Comparison of ENCODE assay signal across 8 mouse cellular contexts in the genomic region with DNA sequence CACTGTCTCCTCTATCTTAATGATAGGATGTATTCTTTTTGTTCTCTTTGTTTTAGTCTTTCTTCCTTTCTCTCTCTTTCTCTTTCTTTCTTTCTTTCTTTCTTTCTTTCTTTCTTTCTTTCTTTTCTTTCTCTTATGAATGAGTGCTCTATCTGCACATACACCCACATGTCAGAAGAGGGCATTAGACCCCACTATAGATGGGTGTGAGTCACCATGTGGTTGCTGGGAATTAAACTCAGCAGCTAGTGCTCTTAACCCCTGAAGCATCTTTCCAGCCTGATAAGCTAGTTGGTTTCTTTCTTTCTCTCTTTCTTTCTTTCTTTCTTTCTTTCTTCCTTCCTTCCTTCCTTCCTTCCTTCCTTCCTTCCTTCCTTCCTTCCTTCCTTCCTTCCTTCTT. TPM values are rescaled to one million over a fixed set of nuclear protein-coding genes. Genes with fewer than 3 reads are reported as not detected.
DNase-seq lines count a peak whose midpoint lies in the region; ATAC-seq and TF ChIP-seq lines count a peak whose summit lies in the region.
"Not testable (repeated sequence)": the region's sequence is repeated elsewhere in the genome, so short reads cannot be mapped to it uniquely, and the experiment has no call there.

No protein-coding gene starts in this region.

- CTCF ChIA-PET in Patski (lab: Charles Lee) = interaction anchor here (0.6 to 1.8 kb wide), 7 partner anchors 10 to 116 kb away, joined by 3 to 6 read pairs (median 3); no protein-coding TSS in a partner anchor

- peak; percentile 45 for TF ChIP-seq RAD21 in MEL (IDR thresholded peaks at IDR 0.05; ENCODE audit: low read depth, low read length)

- POLR2A ChIA-PET in Patski (lab: Charles Lee) = not testable (repeated sequence)

- peaks cover 0 to 11% of the 10 kb centered on the region in 2 experiments; a peak in 3 of 4 replicates for H3K36me3 ChIP-seq in MEL (ENCODE audit: control insufficient read depth in 1 of 2, insufficient read depth in 2 of 2, low read length in 2 of 2)
- H3K36me3 ChIP-seq in heart, adult 2 months (ENCODE audit: control insufficient read depth, insufficient read depth, low read length); liver, postnatal 0 days (replicated peaks; ENCODE audit: insufficient read depth, low read length): not testable (repeated sequence)

- not testable (repeated sequence) for H3K9me3 ChIP-seq in MEL (replicated peaks; ENCODE audit: insufficient read depth, low read length); liver, postnatal 0 days (ENCODE audit: low read length)

- H3K27me3 ChIP-seq in MEL (ENCODE audit: control insufficient read depth in 1 of 2, insufficient read depth in 2 of 2, low read length in 2 of 2); Patski; heart, adult 2 months (ENCODE audit: control insufficient read depth, insufficient read depth, low read length); liver, postnatal 0 days (ENCODE audit: insufficient read depth, low read length): not testable (repeated sequence)

- not testable (repeated sequence) for H3K27ac ChIP-seq in MEL (ENCODE audit: control insufficient read depth, low read depth, low read length); heart, adult 2 months; layer of hippocampus, adult 2 months; liver, postnatal 0 days (ENCODE audit: low read depth)

- H3K9ac ChIP-seq in MEL (ENCODE audit: control insufficient read depth, low read depth, low read length, poor library complexity, severe bottlenecking); heart, adult 2 months (ENCODE audit: low read depth, low read length); liver, postnatal 0 days (replicated peaks): not testable (repeated sequence)

- peaks cover 22% of the 10 kb centered on the region for H3K79me2 ChIP-seq in MEL (ENCODE audit: control insufficient read depth, insufficient read depth, low read length, poor library complexity)
- H3K79me2 ChIP-seq in heart, adult 2 months (replicated peaks; ENCODE audit: control insufficient read depth, insufficient read depth, low read length) = not testable (repeated sequence)

- TF ChIP-seq EP300 in MEL (IDR thresholded peaks at IDR 0.05; ENCODE audit: low read depth in 1 of 2, low read length in 2 of 2); heart, adult 2 months (IDR thresholded peaks at IDR 0.05; ENCODE audit: insufficient read depth, low read depth, low read length); liver, postnatal 0 days (IDR thresholded peaks at IDR 0.05; ENCODE audit: low read depth): not testable (repeated sequence)

- not testable (repeated sequence) for H3K4me2 ChIP-seq in liver, postnatal 0 days (ENCODE audit: low read depth, low read length)

- in situ Hi-C loops in Patski (cut with MboI; ENCODE audit: low pct_unique_long_range_greater_than_20kb) = not testable (repeated sequence)

- not testable (repeated sequence) for H3K4me3 ChIP-seq in MEL (ENCODE audit: control insufficient read depth in 1 of 2, insufficient read depth in 1 of 2, low read depth in 2 of 2, low read length in 2 of 2); heart, adult 2 months; layer of hippocampus, adult 2 months; liver, postnatal 0 days (ENCODE audit: low read depth, low read length)

- TF ChIP-seq CTCF in MEL (IDR thresholded peaks at IDR 0.05 in 2 of 3, conservative IDR thresholded peaks at IDR 0.05 in 1 of 3; ENCODE audit: control insufficient read depth in 1 of 3, insufficient read depth in 1 of 3, low read depth in 2 of 3, low read length in 3 of 3, poor library complexity in 1 of 3, severe bottlenecking in 1 of 3) (peak; percentile 20 to 60 (median 34); a peak in 5 of 6 replicates), Patski (IDR thresholded peaks at IDR 0.05) (peak; percentile 61)
- 0 out of 2 replicates have a peak, but pooled peaks have one; percentile 7 for TF ChIP-seq CTCF in heart, adult 2 months (IDR thresholded peaks at IDR 0.05)
- peak; percentile 26; the same call in 1 of the 2 replicates for TF ChIP-seq CTCF in layer of hippocampus, adult 2 months (conservative IDR thresholded peaks at IDR 0.05)
- TF ChIP-seq CTCF in liver, postnatal 0 days (IDR thresholded peaks at IDR 0.05; ENCODE audit: low read depth) = peak; percentile 10; the same call in 1 of the 2 replicates

- DNase-seq in 3T3-L1 (ENCODE audit: low read depth, low spot score) (peak; percentile 67), MEL (ENCODE audit: low read depth, low spot score) (peak; percentile 78)
- DNase-seq in CD4-positive, CD25-positive, alpha-beta regulatory T cell, adult 2 months (ENCODE audit: low read depth, low spot score) = peak; percentile 22
- DNase-seq in Patski (ENCODE audit: low read depth, low spot score); heart, adult 2 months; layer of hippocampus, adult 2 months (ENCODE audit: low spot score in 2 of 2); liver, postnatal 0 days: not testable (repeated sequence)

- not testable (repeated sequence) for H3K4me1 ChIP-seq in MEL (ENCODE audit: control insufficient read depth in 1 of 2, insufficient read depth in 2 of 2, low read length in 2 of 2)
- peaks cover 16% of the 10 kb centered on the region for H3K4me1 ChIP-seq in heart, adult 2 months (ENCODE audit: control insufficient read depth, insufficient read depth, low read length)
- H3K4me1 ChIP-seq in liver, postnatal 0 days (ENCODE audit: insufficient read depth) = peaks cover 11% of the 10 kb centered on the region

- intact Hi-C loops in heart, adult 2 months (cut with DNase I) = not testable (repeated sequence)

- not testable (repeated sequence) for TF ChIP-seq POLR2A in MEL (IDR thresholded peaks at IDR 0.05; ENCODE audit: control insufficient read depth in 1 of 2, insufficient read depth in 1 of 2, low read depth in 1 of 2, low read length in 2 of 2, poor library complexity in 1 of 2); heart, adult 2 months (IDR thresholded peaks at IDR 0.05; ENCODE audit: insufficient read depth, low read depth, low read length)

- ATAC-seq in Patski; liver, postnatal 0 days: not testable (repeated sequence)
- ATAC-seq in megakaryocyte progenitor cell, adult 5-6 weeks (replicated peaks; ENCODE audit: poor library complexity) = peak; percentile 68

TF ChIP-seq in MEL, 35 proteins besides CTCF, POLR2A, EP300 and RAD21:
- TF ChIP-seq MAX (IDR thresholded peaks at IDR 0.05; ENCODE audit: low read length) (peak; percentile 65), SMC3 (IDR thresholded peaks at IDR 0.05; ENCODE audit: low read depth, low read length) (peak; percentile 35), MYC (IDR thresholded peaks at IDR 0.05; ENCODE audit: low read depth, low read length) (peak; percentile 89), JUND (IDR thresholded peaks at IDR 0.05; ENCODE audit: low read depth, low read length) (peak; percentile 69; the same call in 1 of the 2 replicates)

RNA-seq across cellular contexts. Expression of gene Rnf115, which starts 12.8 kb away (rescaled TPM):
- 43.2 and 52.2 TPM in 2 replicates for total RNA-seq in MEL (2012; rRNA removed)
- polyA plus RNA-seq in MEL (2012; ENCODE audit: insufficient read depth in 1 of 2, insufficient read length in 2 of 2, low read depth in 1 of 2, low replicate concordance in 2 of 2, missing spikeins in 1 of 2) (10 to 100 TPM; 66.1 to 71.8 TPM), Patski (2021) (74.8 TPM)
- 10 to 100 TPM; 22.6 to 25.4 TPM for total RNA-seq in heart, adult 2 months (2021)
- polyA plus RNA-seq in heart, adult 2 months (2012; rRNA removed) = 11.4 and 19.7 TPM in 2 replicates
- total RNA-seq in layer of hippocampus, adult 2 months (2021) = 10 to 100 TPM; 59.7 to 61.3 TPM
- polyA plus RNA-seq in liver, postnatal 0 days (2015; fragmentation: Nextera tagmentation; extraction: Ambion mirVana) = 28.6 and 29.7 TPM in 2 replicates
- 71.4 and 76.5 TPM in 2 replicates for total RNA-seq in megakaryocyte progenitor cell, adult 5-6 weeks (2015)
- 70.7 and 81.6 TPM in 2 replicates for total RNA-seq in megakaryocyte progenitor cell, adult 5-6 weeks (2017)

RNA-seq across cellular contexts. Expression of gene Polr3c, which starts 12.9 kb away (rescaled TPM):
- 48.3 and 53.1 TPM in 2 replicates for total RNA-seq in MEL (2012; rRNA removed)
- polyA plus RNA-seq in MEL (2012; ENCODE audit: insufficient read depth in 1 of 2, insufficient read length in 2 of 2, low read depth in 1 of 2, low replicate concordance in 2 of 2, missing spikeins in 1 of 2) (100 to 1,000 TPM; 122 to 224 TPM), Patski (2021) (62.5 TPM)
- total RNA-seq in heart, adult 2 months (2021) = 10 to 100 TPM; 22.4 to 24.4 TPM
- 21.2 and 33.5 TPM in 2 replicates for polyA plus RNA-seq in heart, adult 2 months (2012; rRNA removed)
- 10 to 100 TPM; 23.5 to 24.0 TPM for total RNA-seq in layer of hippocampus, adult 2 months (2021)
- 10.4 and 11.6 TPM in 2 replicates for polyA plus RNA-seq in liver, postnatal 0 days (2015; fragmentation: Nextera tagmentation; extraction: Ambion mirVana)
- total RNA-seq in megakaryocyte progenitor cell, adult 5-6 weeks (2015) = 31.2 and 35.2 TPM in 2 replicates
- total RNA-seq in megakaryocyte progenitor cell, adult 5-6 weeks (2017) = 19.8 and 27.7 TPM in 2 replicates

RNA-seq across cellular contexts. Expression of gene Nudt17, which starts 31.9 kb away (rescaled TPM):
- 2.4 and 2.7 TPM in 2 replicates for total RNA-seq in MEL (2012; rRNA removed)
- polyA plus RNA-seq in MEL (2012; ENCODE audit: insufficient read depth in 1 of 2, insufficient read length in 2 of 2, low read depth in 1 of 2, low replicate concordance in 2 of 2, missing spikeins in 1 of 2) = 1 to 10 TPM in 1 of 2 experiments, not detected in 1; 6.5 TPM
- 3.9 TPM for polyA plus RNA-seq in Patski (2021)
- 1 to 10 TPM; 2.6 to 3.1 TPM for total RNA-seq in heart, adult 2 months (2021)
- polyA plus RNA-seq in heart, adult 2 months (2012; rRNA removed) = 4.8 and 5.0 TPM in 2 replicates
- 10 to 100 TPM; 15.0 to 16.2 TPM for total RNA-seq in layer of hippocampus, adult 2 months (2021)
- 0.29 and 0.38 TPM in 2 replicates for polyA plus RNA-seq in liver, postnatal 0 days (2015; fragmentation: Nextera tagmentation; extraction: Ambion mirVana)
- 0.59 TPM in 1 of 2 replicates, not detected in the other for total RNA-seq in megakaryocyte progenitor cell, adult 5-6 weeks (2015)
- not detected in 2 replicates for total RNA-seq in megakaryocyte progenitor cell, adult 5-6 weeks (2017)

RNA-seq across cellular contexts. Expression of gene Pias3, which starts 44.1 kb away (rescaled TPM):
- 5.9 and 6.0 TPM in 2 replicates for total RNA-seq in MEL (2012; rRNA removed)
- 10 to 100 TPM in 1 of 2 experiments, not detected in 1; 26.8 TPM for polyA plus RNA-seq in MEL (2012; ENCODE audit: insufficient read depth in 1 of 2, insufficient read length in 2 of 2, low read depth in 1 of 2, low replicate concordance in 2 of 2, missing spikeins in 1 of 2)
- 54.0 TPM for polyA plus RNA-seq in Patski (2021)
- 10 to 100 TPM; 10.3 to 11.7 TPM for total RNA-seq in heart, adult 2 months (2021)
- polyA plus RNA-seq in heart, adult 2 months (2012; rRNA removed) = 20.6 and 20.7 TPM in 2 replicates
- total RNA-seq in layer of hippocampus, adult 2 months (2021) = 10 to 100 TPM; 32.5 to 44.4 TPM
- polyA plus RNA-seq in liver, postnatal 0 days (2015; fragmentation: Nextera tagmentation; extraction: Ambion mirVana) = 4.6 and 5.2 TPM in 2 replicates
- 4.0 and 8.1 TPM in 2 replicates for total RNA-seq in megakaryocyte progenitor cell, adult 5-6 weeks (2015)
- 2.6 and 6.7 TPM in 2 replicates for total RNA-seq in megakaryocyte progenitor cell, adult 5-6 weeks (2017)

Comparison
In these comparisons a context has a peak if more than half of its experiments do, and no peak if none do; other contexts are left out.
1. CTCF ChIP-seq: peak in every context shown above with its lines; median percentile 61 in Patski; 34 in MEL; 26 in layer of hippocampus, adult 2 months; 10 in liver, postnatal 0 days; 7 in heart, adult 2 months.